Mouse (Mus musculus) kidney, embryonic 16.5 days (tissue): Measurements from ENCODE around the gene Slc26a10. TPM values are rescaled to one million over a fixed set of nuclear protein-coding genes. Genes with fewer than 3 reads are reported as not detected.
A peak's percentile ranks its signal among the peaks of the same experiment; 100 is the strongest.

ENCODE experiments used
- ATAC-seq: fragments of 200-750 bp; cut with Nextera tagmentation; 2 replicates; pipeline ENCODE4 v1.8.0; 2017; ENCODE audit warnings: moderate TSS enrichment; ENCODE audit not compliant: low FRiP score, low TSS enrichment
- H3K27ac ChIP-seq: fragments of 300-500 bp; sonication (generic); 2 replicates; pipeline ENCODE4 v1.5.1; 2014; ENCODE audit warnings: low read length
- H3K27me3 ChIP-seq: fragments of 300-500 bp; sonication (generic); 2 replicates; pipeline ENCODE4 v1.6.1; 2014; ENCODE audit warnings: low read length, control low read depth, mixed read lengths; ENCODE audit not compliant: insufficient read depth
- H3K36me3 ChIP-seq: fragments of 300-500 bp; sonication (generic); 2 replicates; pipeline ENCODE4 v1.6.1; 2014; ENCODE audit warnings: low read length, control low read depth, mixed read lengths; ENCODE audit not compliant: insufficient read depth
- H3K4me1 ChIP-seq: fragments of 300-500 bp; sonication (generic); 2 replicates; pipeline ENCODE4 v1.6.1; 2014; ENCODE audit warnings: low read length, control low read depth, mixed read lengths; ENCODE audit not compliant: insufficient read depth
- H3K4me2 ChIP-seq: fragments of 300-500 bp; sonication (generic); replicated peaks from 2 replicates; pipeline ENCODE4 v1.6.1; 2014; ENCODE audit warnings: low read depth, low read length
- H3K4me3 ChIP-seq: fragments of 300-500 bp; sonication (generic); 2 replicates; pipeline ENCODE4 v1.5.1; 2014; ENCODE audit warnings: mild to moderate bottlenecking, low read length
- H3K9ac ChIP-seq: fragments of 300-500 bp; sonication (generic); replicated peaks from 2 replicates; pipeline ENCODE4 v1.6.1; 2014; ENCODE audit warnings: low read length
- H3K9me3 ChIP-seq: fragments of 300-500 bp; sonication (generic); 2 replicates; pipeline ENCODE4 v1.6.1; 2016; ENCODE audit warnings: low read length, control low read depth
- WGBS: fragments of 180-500 bp; shearing (Covaris S2); extraction: QIAGEN DNeasy Blood & Tissue Kit; methylation state at CpG from one replicate; pipeline ENCODE4 v1.1.7; 2014; 5-methylcytosine and 5-hydroxymethylcytosine counted together
- polyA plus RNA-seq: library from polyadenylated mRNA; unstranded; fragments of >200 nt; fragmentation: Nextera tagmentation; extraction: Ambion mirVana; gene quantifications from 2 replicates; pipeline ENCODE4 v1.2.1, GENCODE M21; 2015

Slc26a10 gene
- polyA plus RNA-seq, 1 experiment from 2014 or later, result 4.4 TPM

DNA sequence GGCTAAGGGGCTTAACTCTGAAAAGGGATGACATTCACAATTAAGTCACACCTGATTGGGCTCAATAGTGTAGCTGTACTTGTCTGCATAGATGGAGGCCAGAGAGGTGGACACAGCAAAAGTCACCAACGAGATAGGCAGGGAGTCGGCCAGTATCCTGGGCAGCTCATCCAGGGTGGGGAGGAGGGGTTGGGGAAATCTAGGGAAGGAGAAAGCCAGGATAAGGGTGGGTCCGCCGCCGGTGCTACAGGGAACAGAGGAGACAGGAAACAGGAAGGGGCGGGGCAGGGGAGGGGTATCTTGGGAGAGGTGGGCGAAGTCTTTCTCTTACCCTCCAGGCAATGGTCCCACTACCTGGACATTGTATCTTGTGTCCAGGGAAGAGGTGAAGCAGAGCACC is 3.7 kb downstream of the Slc26a10 start:
- Histone ChIP-seq H3K4me1 (peaks cover 37% of the 10 kb centered on the region), H3K4me2 (peak overlapping the region; percentile 60), H3K27me3 (peaks cover 50% of the 10 kb centered on the region), H3K36me3 (no peaks in the 10 kb centered on the region), H3K9ac (no peak overlapping the region; the same call in 1 of the 2 replicates), H3K9me3 (no peaks in the 10 kb centered on the region), H3K27ac (no peak overlapping the region), H3K4me3 (peak overlapping the region; percentile 16)
- no peak for ATAC-seq
- 3% methylated on average over 6 of the region's 7 CpGs for WGBS

- Histone ChIP-seq H3K9me3 (no peaks in the 10 kb centered on the region), H3K4me3 (peak overlapping the region; percentile 16; the same call in 1 of the 2 replicates), H3K9ac (no peak overlapping the region; the same call in 1 of the 2 replicates), H3K27ac (no peak overlapping the region), H3K4me2 (no peak overlapping the region), H3K4me1 (peaks cover 37% of the 10 kb centered on the region), H3K27me3 (peaks cover 49% of the 10 kb centered on the region), H3K36me3 (no peaks in the 10 kb centered on the region)
- WGBS, result 40% methylated on average over 3 of the region's 3 CpGs
- ATAC-seq, result no peak
Observed at GRCm38 (mm10) chr10:127176228-127176627, 4.2 kb downstream of the Slc26a10 start.

GRCm38 (mm10) chr10:127174170-127174569 is 6.3 kb downstream of the Slc26a10 start:
- Histone ChIP-seq H3K4me3 (no peak overlapping the region), H3K9me3 (no peaks in the 10 kb centered on the region), H3K27ac (no peak overlapping the region), H3K36me3 (no peaks in the 10 kb centered on the region), H3K9ac (no peak overlapping the region), H3K4me2 (no peak overlapping the region), H3K27me3 (peaks cover 47% of the 10 kb centered on the region), H3K4me1 (peaks cover 34% of the 10 kb centered on the region)
- WGBS, result 86% methylated on average over 7 of the region's 7 CpGs
- ATAC-seq, result no peak

DNA sequence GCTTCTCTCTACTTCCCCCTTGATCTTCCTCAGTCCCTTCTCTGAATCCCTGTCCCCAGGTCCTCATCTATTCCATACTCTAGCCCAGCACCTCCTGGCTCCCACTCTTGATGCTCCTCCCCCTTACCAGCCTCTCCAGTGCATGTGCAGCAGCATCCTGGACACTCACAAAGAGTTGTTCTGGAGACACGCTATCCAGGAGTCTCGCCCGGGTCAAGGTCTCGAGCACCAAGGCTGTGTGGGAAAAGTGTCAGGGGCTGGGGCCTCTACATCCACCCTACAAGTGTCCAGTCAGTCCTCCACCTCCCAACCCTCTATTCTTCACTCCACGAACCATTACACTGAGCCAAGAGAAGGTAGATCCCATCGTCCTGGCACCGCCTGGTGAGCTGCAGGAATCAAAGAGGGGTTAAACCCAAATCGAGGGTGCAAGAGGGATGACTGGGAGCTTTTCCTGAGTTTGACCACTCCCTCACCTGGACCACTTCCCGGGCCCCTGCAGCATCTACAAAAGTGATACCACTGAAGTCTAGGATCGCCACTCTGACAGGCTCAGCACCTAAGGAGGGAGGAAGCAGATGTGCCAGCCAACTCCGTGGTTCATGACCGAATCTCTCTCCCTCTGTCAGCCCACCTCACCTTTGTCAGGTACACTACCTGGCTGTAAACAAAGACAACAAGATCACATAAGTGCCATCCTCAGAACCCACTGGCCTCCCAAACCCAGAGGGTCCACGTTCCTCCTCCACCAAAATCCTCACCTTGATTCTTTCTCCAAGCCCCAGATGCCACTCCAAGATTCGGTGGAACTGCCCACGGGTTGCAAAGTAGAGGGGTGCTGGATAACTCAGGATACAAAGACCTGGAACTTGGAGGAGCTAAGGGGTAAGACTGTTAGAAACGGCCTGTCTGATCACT is 7.0 kb downstream of the Slc26a10 start:
- no peak overlapping the region for H3K4me3 ChIP-seq
- H3K27me3 ChIP-seq, result peaks cover 47% of the 10 kb centered on the region
- H3K9me3 ChIP-seq, result no peaks in the 10 kb centered on the region
- H3K9ac ChIP-seq, result no peak overlapping the region
- no peaks in the 10 kb centered on the region for H3K36me3 ChIP-seq
- no peak for ATAC-seq
- WGBS, result 87% methylated on average over 16 of the region's 16 CpGs
- H3K27ac ChIP-seq, result no peak overlapping the region
- H3K4me2 ChIP-seq, result no peak overlapping the region
- H3K4me1 ChIP-seq, result peaks cover 27% of the 10 kb centered on the region

DNA sequence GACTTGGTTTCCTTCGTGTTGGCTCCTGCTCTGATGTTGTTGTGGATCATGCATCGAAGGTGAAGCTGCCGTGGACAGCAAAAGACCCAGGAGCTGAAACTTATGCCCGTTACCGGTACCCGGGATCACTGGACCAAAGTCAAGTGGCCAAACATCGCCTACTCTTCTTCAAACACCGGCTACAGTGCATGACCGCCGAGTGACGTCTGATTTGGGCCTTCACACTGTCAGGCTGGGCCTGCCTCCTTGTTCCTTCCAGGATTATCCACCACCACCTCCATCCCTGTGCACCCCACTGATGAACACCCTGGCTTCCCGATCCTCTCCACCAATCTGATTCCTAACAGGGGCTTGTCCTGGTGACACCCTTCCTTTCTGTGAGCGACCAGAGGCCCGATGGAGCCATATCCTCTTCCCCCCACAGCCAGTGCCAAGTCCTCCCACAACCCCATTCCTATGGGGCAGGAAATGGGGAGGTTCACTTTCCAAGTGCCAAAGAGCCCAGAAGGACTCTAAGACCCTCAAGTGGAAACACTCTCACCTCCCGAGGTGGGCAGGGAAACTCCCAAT is 8.7 kb downstream of the Slc26a10 start:
- Histone ChIP-seq H3K4me3 (no peak overlapping the region), H3K36me3 (no peaks in the 10 kb centered on the region), H3K9me3 (no peaks in the 10 kb centered on the region), H3K4me1 (peaks cover 16% of the 10 kb centered on the region), H3K4me2 (no peak overlapping the region), H3K27ac (no peak overlapping the region), H3K27me3 (peaks cover 50% of the 10 kb centered on the region), H3K9ac (no peak overlapping the region)
- WGBS, result 82% methylated on average over 15 of the region's 15 CpGs
- no peak for ATAC-seq

GRCm38 (mm10) chr10:127170837-127171272 is 9.6 kb downstream of the Slc26a10 start:
- no peak overlapping the region for H3K27ac ChIP-seq
- no peaks in the 10 kb centered on the region for H3K9me3 ChIP-seq
- peak overlapping the region; percentile 74 for H3K4me2 ChIP-seq
- peak overlapping the region; percentile 49 for H3K4me3 ChIP-seq
- peaks cover 53% of the 10 kb centered on the region for H3K27me3 ChIP-seq
- peaks cover 13% of the 10 kb centered on the region for H3K4me1 ChIP-seq
- no peaks in the 10 kb centered on the region for H3K36me3 ChIP-seq
- H3K9ac ChIP-seq, result peak overlapping the region; percentile 7
- ATAC-seq, result peak; percentile 74
- 0% methylated on average over 29 of the region's 29 CpGs for WGBS

GRCm38 (mm10) chr10:127170002-127170401 is 10.4 kb downstream of the Slc26a10 start:
- H3K27ac ChIP-seq, result no peak overlapping the region
- no peaks in the 10 kb centered on the region for H3K9me3 ChIP-seq
- H3K4me1 ChIP-seq, result peaks cover 19% of the 10 kb centered on the region
- H3K9ac ChIP-seq, result peak overlapping the region; percentile 7; the same call in 1 of the 2 replicates
- H3K27me3 ChIP-seq, result peaks cover 59% of the 10 kb centered on the region
- peak overlapping the region; percentile 74 for H3K4me2 ChIP-seq
- no peaks in the 10 kb centered on the region for H3K36me3 ChIP-seq
- H3K4me3 ChIP-seq, result peak overlapping the region; percentile 49
- no peak for ATAC-seq
- WGBS, result 4% methylated on average over 22 of the region's 22 CpGs

DNA sequence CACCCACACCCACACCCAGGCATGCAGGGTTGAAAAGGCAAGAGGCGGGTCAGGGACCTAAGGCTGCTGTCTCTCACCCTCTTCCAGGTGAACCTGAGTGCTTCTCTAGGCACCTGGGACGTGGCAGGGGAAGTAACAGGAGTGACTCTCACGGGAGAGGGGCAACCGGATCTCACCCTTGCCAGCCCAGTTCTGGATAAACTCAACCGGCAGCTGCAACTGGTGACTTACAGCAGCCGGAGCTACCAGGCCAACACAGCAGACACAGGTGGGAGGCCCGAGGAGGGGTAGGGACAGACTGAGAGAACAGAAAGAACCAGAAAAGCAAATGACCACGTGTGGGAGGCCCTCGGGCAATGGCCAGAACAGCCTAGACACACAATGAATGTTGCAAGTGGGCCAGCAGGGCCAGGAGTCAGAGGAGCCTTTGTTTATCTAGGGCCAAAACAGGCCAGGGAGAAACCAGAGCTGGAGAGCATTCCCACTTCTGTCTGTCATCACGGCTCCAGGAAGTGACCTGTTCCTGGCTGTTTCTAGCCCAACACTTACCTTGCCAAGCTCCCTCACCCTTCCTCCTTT is 12.7 kb downstream of the Slc26a10 start:
- ATAC-seq, result no peak
- WGBS, result 37% methylated on average over 10 of the region's 10 CpGs
- H3K4me3 ChIP-seq, result no peak overlapping the region
- no peak overlapping the region for H3K27ac ChIP-seq
- H3K9ac ChIP-seq, result no peak overlapping the region
- no peaks in the 10 kb centered on the region for H3K9me3 ChIP-seq
- H3K4me1 ChIP-seq, result peaks cover 22% of the 10 kb centered on the region
- H3K27me3 ChIP-seq, result peaks cover 61% of the 10 kb centered on the region
- no peaks in the 10 kb centered on the region for H3K36me3 ChIP-seq
- H3K4me2 ChIP-seq, result no peak overlapping the region

- Histone ChIP-seq H3K27me3 (peaks cover 60% of the 10 kb centered on the region), H3K4me1 (peaks cover 22% of the 10 kb centered on the region), H3K4me2 (0 out of 2 replicates have a peak overlapping the region, but pooled peaks have one; percentile 100), H3K4me3 (peak overlapping the region; percentile 62), H3K9me3 (no peaks in the 10 kb centered on the region), H3K9ac (peak overlapping the region; percentile 68), H3K27ac (no peak overlapping the region), H3K36me3 (no peaks in the 10 kb centered on the region)
- 27% methylated on average over 15 of the region's 15 CpGs for WGBS
- ATAC-seq, result no peak
Observed at GRCm38 (mm10) chr10:127166771-127167613, 13.5 kb downstream of the Slc26a10 start.
